Mouse (Mus musculus) neural tube, embryonic 12.5 days (tissue): ENCODE measurements around the gene Tent5a. TPM values are rescaled to one million over a fixed set of nuclear protein-coding genes. Genes with fewer than 3 reads are reported as not detected.

Source experiments
- polyA plus RNA-seq: library from polyadenylated mRNA; unstranded; fragments of >200 nt; fragmentation: Nextera tagmentation; extraction: Ambion mirVana; gene quantifications from 2 replicates; pipeline ENCODE4 v1.2.1, GENCODE M21; 2016

Tent5a gene
- polyA plus RNA-seq, 1 experiment from 2014 or later = 6.2 TPM

Other genes starting within 250 kb of the Tent5a start
- not detected in 2 replicates for gene Gm11114, start 14.6 kb downstream of the Tent5a start, polyA plus RNA-seq